Mouse (Mus musculus) Patski (cell line): ENCODE measurements around the gene Mgst3. TPM values are rescaled to one million over a fixed set of nuclear protein-coding genes. Genes with fewer than 3 reads are reported as not detected.

Experiments used
- ATAC-seq: fragments of 100-300 bp; one replicate; pipeline ENCODE4 v1.8.0; 2021
- CTCF ChIA-PET: fragments of 350-600 bp; sonication (Branson Sonifier 250); formaldehyde crosslinking; loops from one replicate; lab custom pipeline; 2022; ENCODE audit warnings: inconsistent platforms; lab: Charles Lee
- POLR2A ChIA-PET: fragments of 350-600 bp; sonication (Branson Sonifier 250); formaldehyde crosslinking; loops from one replicate; lab custom pipeline; 2022; ENCODE audit warnings: antibody characterized with exemption, inconsistent platforms; lab: Charles Lee
- DNase-seq: peaks from one replicate; pipeline ENCODE4 v3.0.0-alpha.2; 2011; ENCODE audit warnings: low read depth, low spot score
- H3K27me3 ChIP-seq: fragments of 371-371 bp; one replicate; pipeline ENCODE4 v1.5.1; 2021
- CTCF ChIP-seq: fragments of 100-300 bp; IDR thresholded peaks from one replicate; pipeline ENCODE4 v1.5.1; 2021
- in situ Hi-C: fragments of 300-500 bp; cut with MboI; formaldehyde crosslinking; loops from 3 replicates; pipeline ENCODE4 v1.11.1; 2018; ENCODE audit warnings: low pct_unique_long_range_greater_than_20kb, mixed read lengths
- polyA plus RNA-seq: library from polyadenylated mRNA; unstranded; gene quantifications from one replicate; pipeline ENCODE4 v1.2.3, GENCODE M21; 2021

Mgst3 gene
- polyA plus RNA-seq, 1 experiment from 2014 or later, result 54.7 TPM

- in situ Hi-C loops, result loop anchor here (25.0 kb wide), 1 partner anchor 931 kb away; the partner anchor contains the start of gene Pogk
- DNase-seq, result no peak
- POLR2A ChIA-PET, result no interaction called here
Observed at GRCm38 (mm10) chr1:167342831-167343230, 50.8 kb downstream of the Mgst3 start.

DNA sequence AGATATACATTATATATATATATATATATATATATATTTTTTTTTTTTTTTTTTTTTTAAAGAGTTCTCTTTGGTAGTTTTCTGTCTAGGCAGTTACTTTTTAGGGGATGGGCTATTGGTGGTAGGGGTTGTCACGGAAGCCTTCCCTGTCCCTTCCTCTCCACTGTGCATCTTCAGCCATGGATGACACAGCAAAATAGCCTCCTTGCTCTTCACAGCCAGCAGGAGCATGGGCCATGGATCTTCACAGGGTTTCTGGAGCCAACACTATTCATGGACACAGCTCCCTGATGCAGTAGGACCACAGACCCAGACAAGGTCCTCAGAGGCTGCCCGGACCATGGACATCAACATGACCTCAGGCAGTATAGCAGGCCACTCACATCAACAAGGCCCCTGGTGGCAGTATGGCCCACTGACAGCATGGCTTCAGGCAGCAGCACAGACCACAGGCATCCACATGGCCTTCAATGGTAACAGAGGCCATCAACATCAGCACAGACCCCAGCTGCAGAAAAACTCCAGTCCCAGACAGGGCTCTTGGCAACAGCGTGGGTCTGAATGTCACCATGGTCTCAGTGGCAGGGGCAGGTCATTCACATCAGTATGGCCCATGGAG lies 52.6 kb downstream of the Mgst3 start:
- ATAC-seq (no peak), DNase-seq (no peak)
- ChIA-PET POLR2A (no interaction called here), CTCF (no interaction called here)
- in situ Hi-C loops, result loop anchor here (25.0 kb wide), 1 partner anchor 929 kb away; the partner anchor contains the start of gene Pogk
- peaks cover 3% of the 10 kb centered on the region for H3K27me3 ChIP-seq
- TF ChIP-seq CTCF, result no peak

More at GRCm38 (mm10) chr1:167342831-167343230, 50.8 kb downstream of the Mgst3 start:
- CTCF ChIA-PET, result no interaction called here
- no peak for ATAC-seq
- TF ChIP-seq CTCF, result peak; percentile 28
- H3K27me3 ChIP-seq, result peaks cover 3% of the 10 kb centered on the region

DNA sequence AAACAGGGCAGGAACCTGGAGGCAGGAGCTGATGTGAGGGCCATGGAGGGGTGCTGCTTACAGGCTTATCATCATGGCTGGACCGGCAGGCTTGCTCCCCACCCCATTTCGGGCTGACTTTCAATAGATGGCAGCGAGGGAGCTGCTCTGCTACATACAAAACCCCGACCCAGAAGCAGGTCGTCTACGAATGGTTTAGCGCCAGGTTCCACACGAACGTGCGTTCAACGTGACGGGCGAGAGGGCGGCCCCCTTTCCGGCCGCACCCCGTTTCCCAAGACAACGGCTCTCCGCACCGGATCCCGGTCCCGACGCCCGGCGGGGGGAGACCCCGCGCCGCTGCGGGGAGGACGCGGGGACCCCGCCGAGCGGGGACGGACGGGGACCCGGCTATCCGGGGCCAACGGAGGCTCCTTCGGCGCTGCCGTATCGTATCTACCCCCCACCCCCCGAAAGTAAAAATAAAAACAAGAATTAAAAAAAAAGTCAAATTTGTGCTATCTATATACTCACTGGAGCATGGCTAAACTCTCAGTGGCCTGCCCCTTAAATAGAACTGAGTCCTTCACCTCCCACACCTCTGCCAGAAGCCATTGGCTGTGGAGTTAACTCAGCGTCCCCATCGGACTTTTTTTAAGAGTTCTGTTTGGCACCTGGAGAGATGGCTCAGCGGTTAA lies 53.4 kb downstream of the Mgst3 start:
- POLR2A ChIA-PET, result no interaction called here
- in situ Hi-C loops, result loop anchor here (25.0 kb wide), 1 partner anchor 928 kb away; the partner anchor contains the start of gene Pogk
- DNase-seq, result no peak
- H3K27me3 ChIP-seq, result peaks cover 3% of the 10 kb centered on the region
- peak; percentile 72 for ATAC-seq
- TF ChIP-seq CTCF, result no peak
- CTCF ChIA-PET, result no interaction called here

- no peak for DNase-seq
- ChIA-PET POLR2A (no interaction called here), CTCF (interaction anchor here (1.1 to 3.4 kb wide), 3 partner anchors 12 to 127 kb away, joined by 3 to 14 read pairs (median 3); no protein-coding TSS in a partner anchor)
- no peak for TF ChIP-seq CTCF
- ATAC-seq, result no peak
- peaks cover 3% of the 10 kb centered on the region for H3K27me3 ChIP-seq
- in situ Hi-C loops, result loop anchor here (5.0 to 25.0 kb wide), 3 partner anchors 122 to 927 kb away; partner anchors contain the start of gene Pogk
Observed at GRCm38 (mm10) chr1:167339177-167339781, 54.4 kb downstream of the Mgst3 start.

DNA sequence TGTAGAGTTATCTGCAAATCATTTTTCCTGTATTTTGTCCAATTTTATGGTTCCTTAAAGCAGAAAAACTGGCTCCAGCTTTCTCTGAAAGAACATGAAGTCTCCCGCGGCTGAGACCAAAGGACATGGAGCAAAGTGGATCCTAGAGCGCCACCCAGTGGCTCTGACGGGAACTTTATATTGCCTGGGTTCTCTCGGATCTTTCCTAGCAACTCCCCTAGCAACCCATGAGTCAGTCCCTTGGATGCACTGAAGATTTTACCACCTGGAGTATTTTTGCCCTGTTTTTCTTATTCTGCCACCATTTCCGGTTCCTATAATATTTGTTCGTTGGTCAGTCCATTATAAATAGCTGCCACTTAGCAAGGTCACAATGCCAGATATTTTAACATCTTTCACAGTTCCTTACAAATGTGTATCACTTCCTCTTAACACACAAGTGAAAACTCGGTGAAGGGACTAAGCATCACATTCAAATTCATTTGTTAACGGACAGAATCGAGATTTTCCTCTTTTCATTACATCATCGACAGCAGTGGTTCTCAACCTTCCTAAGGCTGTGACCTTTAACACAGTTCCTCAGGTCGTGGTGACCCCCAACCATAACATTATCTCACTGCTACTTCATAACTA lies 56.1 kb downstream of the Mgst3 start:
- ATAC-seq (peak; percentile 85), DNase-seq (peak; percentile 54)
- CTCF ChIA-PET, result interaction anchor here (0.7 to 3.4 kb wide), 14 partner anchors 8 to 123 kb away, joined by 3 to 15 read pairs (median 4); no protein-coding TSS in a partner anchor
- in situ Hi-C loops, result loop anchor here (5.0 to 25.0 kb wide), 3 partner anchors 120 to 925 kb away; partner anchors contain the start of gene Pogk
- no peaks in the 10 kb centered on the region for H3K27me3 ChIP-seq
- POLR2A ChIA-PET, result interaction anchor here (0.7 kb wide), 2 partner anchors 54 to 59 kb away, joined by 3 read pairs; no protein-coding TSS in a partner anchor
- peak; percentile 92 for TF ChIP-seq CTCF

GRCm38 (mm10) chr1:167336398-167336797 lies 57.2 kb downstream of the Mgst3 start:
- POLR2A ChIA-PET, result no interaction called here
- ATAC-seq (no peak), DNase-seq (no peak)
- in situ Hi-C loops, result loop anchor here (5.0 to 25.0 kb wide), 3 partner anchors 119 to 924 kb away; partner anchors contain the start of gene Pogk
- H3K27me3 ChIP-seq, result no peaks in the 10 kb centered on the region
- no peak for TF ChIP-seq CTCF
- CTCF ChIA-PET, result interaction anchor here (0.6 to 3.4 kb wide), 6 partner anchors 16 to 118 kb away, joined by 3 to 15 read pairs (median 4); no protein-coding TSS in a partner anchor

- no peaks in the 10 kb centered on the region for H3K27me3 ChIP-seq
- no peak for TF ChIP-seq CTCF
- ChIA-PET CTCF (no interaction called here), POLR2A (no interaction called here)
- no peak for DNase-seq
- in situ Hi-C loops, result loop anchor here (25.0 kb wide), 1 partner anchor 919 kb away; the partner anchor contains the start of gene Pogk
- no peak for ATAC-seq
Observed at GRCm38 (mm10) chr1:167331106-167331505, 62.5 kb downstream of the Mgst3 start.

DNA sequence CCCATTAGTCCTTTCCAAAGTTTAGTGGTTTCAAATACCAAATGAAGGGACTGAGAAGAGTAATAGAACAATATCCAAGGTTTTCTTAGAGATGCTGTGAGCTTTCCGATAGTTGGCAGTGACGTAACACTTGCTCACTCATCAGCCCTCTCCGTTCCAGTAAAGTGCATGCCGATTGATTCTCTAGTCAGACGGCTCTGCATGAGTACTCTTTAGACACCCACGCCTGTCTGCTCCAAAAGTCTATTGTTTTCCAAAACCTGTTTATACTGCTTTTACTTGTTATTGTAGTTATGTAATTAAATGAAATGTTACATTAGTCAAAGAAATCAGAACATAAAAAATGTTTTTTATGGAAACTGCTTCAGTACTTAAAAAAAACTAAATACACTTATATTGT lies 64.9 kb downstream of the Mgst3 start:
- no peak for TF ChIP-seq CTCF
- in situ Hi-C loops, result loop anchor here (25.0 kb wide), 1 partner anchor 916 kb away; the partner anchor contains the start of gene Pogk
- H3K27me3 ChIP-seq, result no peaks in the 10 kb centered on the region
- ATAC-seq (no peak), DNase-seq (no peak)
- ChIA-PET CTCF (interaction anchor here (1.0 to 2.3 kb wide), 2 partner anchors 13 to 117 kb away, joined by 4 to 6 read pairs; no protein-coding TSS in a partner anchor), POLR2A (no interaction called here)

Other genes starting within 250 kb of the Mgst3 start
- gene Uck2, start 108.5 kb downstream of the Mgst3 start, polyA plus RNA-seq, result 66.4 TPM
- 153 TPM for gene Tmco1, start 85.5 kb downstream of the Mgst3 start, polyA plus RNA-seq
- 61.1 TPM for gene Aldh9a1, start 43.9 kb downstream of the Mgst3 start, polyA plus RNA-seq
- not detected for gene Lrrc52, start 72.9 kb upstream of the Mgst3 start, polyA plus RNA-seq
- not detected for gene Rxrg, start 204.5 kb upstream of the Mgst3 start, polyA plus RNA-seq